Mouse (Mus musculus): ENCODE results near the gene Hlcs. TPM values are rescaled to one million over a fixed set of nuclear protein-coding genes. Genes with fewer than 3 reads are reported as not detected.

The Hlcs gene
- polyA plus RNA-seq, 1 experiment from 2014 or later = 12.5 TPM

DNA sequence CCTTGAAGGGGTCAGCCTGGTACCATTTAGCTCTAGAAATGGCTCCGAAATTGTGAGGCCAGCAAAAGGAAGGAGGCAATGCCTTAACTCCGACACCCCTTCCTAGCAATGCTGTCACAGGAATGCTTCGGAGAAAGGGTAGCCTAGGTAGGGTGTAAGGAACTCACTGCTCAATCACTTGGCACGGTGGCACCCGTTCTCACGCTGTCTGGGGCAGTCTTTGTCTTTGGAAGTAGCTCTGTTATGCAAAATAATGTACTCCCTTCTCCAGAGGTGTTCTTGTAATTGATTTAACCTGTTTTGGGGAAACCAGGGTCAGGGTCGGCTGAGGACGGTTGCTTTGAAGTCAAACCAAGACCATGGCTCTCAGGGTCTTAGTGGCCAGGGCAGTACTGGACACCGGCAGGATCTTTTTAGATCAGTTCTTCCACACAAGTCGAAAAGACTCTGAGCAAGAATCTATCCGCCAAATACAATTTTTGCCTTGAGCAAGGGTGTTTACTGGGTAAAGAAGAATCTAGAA, 225.1 kb downstream of the Hlcs start:
- WGBS = 3% methylated on average over 11 of the region's 11 CpGs
- H3K9me3 ChIP-seq (ENCODE audit: control insufficient read depth, low read length) = no peaks in the 10 kb centered on the region
- peaks cover 97% of the 10 kb centered on the region for H3K27me3 ChIP-seq (ENCODE audit: control insufficient read depth, insufficient read depth, low read length)
- H3K4me2 ChIP-seq (replicated peaks; ENCODE audit: low read depth, low read length) = no peak overlapping the region
- H3K36me3 ChIP-seq (ENCODE audit: control insufficient read depth, insufficient read depth, low read length) = no peaks in the 10 kb centered on the region
- H3K4me1 ChIP-seq (ENCODE audit: control insufficient read depth, insufficient read depth, low read length) = peaks cover 12% of the 10 kb centered on the region; the same call in 1 of the 2 replicates
- H3K4me3 ChIP-seq (ENCODE audit: low read length) = no peak overlapping the region
- no peak overlapping the region for H3K27ac ChIP-seq (ENCODE audit: low read depth, low read length)
- H3K9ac ChIP-seq (ENCODE audit: low read depth, low read length) = no peak overlapping the region
- no peak for ATAC-seq (ENCODE audit: low FRiP score, low TSS enrichment)

DNA sequence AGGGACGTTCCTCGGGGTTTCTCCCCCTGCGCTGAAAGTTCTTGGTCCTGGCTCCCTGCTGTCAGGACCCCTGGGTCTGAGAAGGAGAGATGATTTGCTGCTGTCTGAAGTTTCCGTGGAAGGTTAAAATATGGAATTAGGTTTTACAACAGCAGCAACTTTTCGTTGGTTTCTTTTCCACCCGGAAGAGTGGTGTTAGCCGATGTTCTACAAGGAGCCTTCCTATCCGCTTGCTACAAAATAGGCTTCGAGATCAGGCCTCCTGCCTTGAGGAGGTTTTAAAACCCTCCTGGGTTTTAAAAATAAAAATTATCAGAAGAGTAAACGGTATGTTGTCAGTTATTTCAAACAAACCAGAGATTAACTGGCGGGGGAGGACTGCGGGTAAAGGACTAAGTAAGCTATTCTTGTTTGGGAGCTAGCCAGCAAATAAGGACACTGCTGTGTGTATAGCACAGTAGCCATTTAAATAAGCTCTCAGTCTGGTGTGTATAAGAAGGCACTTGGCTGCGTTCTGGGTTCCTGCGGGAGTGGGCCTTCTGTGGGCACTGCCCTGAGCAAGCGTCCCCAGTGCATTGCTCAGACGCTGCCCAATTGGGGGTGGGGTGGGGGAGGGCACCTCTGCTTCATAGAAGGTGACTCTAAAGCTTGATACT, 225.7 kb downstream of the Hlcs start:
- Histone ChIP-seq H3K9me3 (ENCODE audit: control insufficient read depth, low read length) (no peaks in the 10 kb centered on the region), H3K36me3 (ENCODE audit: control insufficient read depth, insufficient read depth, low read length) (no peaks in the 10 kb centered on the region), H3K4me2 (replicated peaks; ENCODE audit: low read depth, low read length) (no peak overlapping the region), H3K4me3 (ENCODE audit: low read length) (peak overlapping the region; percentile 9; the same call in 1 of the 2 replicates), H3K27ac (ENCODE audit: low read depth, low read length) (no peak overlapping the region), H3K27me3 (ENCODE audit: control insufficient read depth, insufficient read depth, low read length) (peaks cover 97% of the 10 kb centered on the region), H3K4me1 (ENCODE audit: control insufficient read depth, insufficient read depth, low read length) (peaks cover 12% of the 10 kb centered on the region; the same call in 1 of the 2 replicates), H3K9ac (ENCODE audit: low read depth, low read length) (no peak overlapping the region)
- 2% methylated on average over 16 of the region's 16 CpGs for WGBS
- no peak for ATAC-seq (ENCODE audit: low FRiP score, low TSS enrichment)

DNA sequence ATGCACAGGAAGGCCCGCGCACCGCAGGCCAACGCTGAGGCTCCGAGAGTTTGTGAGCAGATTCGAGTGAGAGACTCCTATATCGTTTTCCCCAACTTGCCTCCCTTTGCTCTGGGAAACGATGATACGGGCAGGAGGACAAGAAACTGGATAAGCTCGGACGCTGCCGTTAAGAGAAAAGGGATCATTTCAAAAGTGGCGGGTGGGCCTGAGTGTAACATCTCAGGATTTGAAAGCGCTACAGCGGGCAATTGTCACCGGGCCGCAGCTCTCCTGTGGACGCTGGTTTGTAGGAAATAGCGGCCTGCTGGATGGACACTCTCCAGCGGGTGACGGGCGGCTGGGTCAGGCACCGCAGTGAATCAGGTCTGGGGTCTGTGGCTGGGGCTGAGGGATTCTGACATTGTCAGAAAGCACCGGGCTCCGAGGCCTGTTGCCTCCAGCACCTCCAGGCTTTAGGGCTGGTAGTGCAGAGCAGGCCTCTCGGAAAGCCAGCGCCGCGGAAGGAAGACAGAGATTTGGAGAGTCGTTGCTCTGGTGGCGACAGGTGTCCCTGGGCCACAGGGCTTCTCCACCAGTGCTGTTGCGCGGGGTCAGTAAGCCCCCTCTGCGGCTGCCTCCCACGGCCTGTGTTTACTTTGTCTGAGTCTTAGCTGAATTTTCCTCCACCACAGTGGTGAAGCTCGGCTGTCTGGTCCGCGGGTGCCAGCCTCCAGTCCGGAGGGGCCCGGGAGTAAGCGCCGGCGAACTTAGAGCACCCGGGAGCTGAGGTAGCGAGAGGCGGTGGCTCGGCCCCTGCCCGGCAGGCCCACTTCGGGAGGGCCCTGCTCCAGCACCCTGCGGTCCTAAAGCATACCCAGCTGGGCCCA, 226.4 kb downstream of the Hlcs start:
- Histone ChIP-seq H3K27ac (ENCODE audit: low read depth, low read length) (no peak overlapping the region), H3K27me3 (ENCODE audit: control insufficient read depth, insufficient read depth, low read length) (peaks cover 97% of the 10 kb centered on the region), H3K36me3 (ENCODE audit: control insufficient read depth, insufficient read depth, low read length) (no peaks in the 10 kb centered on the region), H3K9ac (ENCODE audit: low read depth, low read length) (no peak overlapping the region), H3K4me3 (ENCODE audit: low read length) (peak overlapping the region; percentile 9; the same call in 1 of the 2 replicates), H3K4me2 (replicated peaks; ENCODE audit: low read depth, low read length) (peak overlapping the region; percentile 5; the same call in 1 of the 2 replicates), H3K4me1 (ENCODE audit: control insufficient read depth, insufficient read depth, low read length) (peaks cover 12% of the 10 kb centered on the region; the same call in 1 of the 2 replicates), H3K9me3 (ENCODE audit: control insufficient read depth, low read length) (no peaks in the 10 kb centered on the region)
- under 1% methylated on average over 47 of the region's 50 CpGs for WGBS
- ATAC-seq (ENCODE audit: low FRiP score, low TSS enrichment) = no peak

DNA sequence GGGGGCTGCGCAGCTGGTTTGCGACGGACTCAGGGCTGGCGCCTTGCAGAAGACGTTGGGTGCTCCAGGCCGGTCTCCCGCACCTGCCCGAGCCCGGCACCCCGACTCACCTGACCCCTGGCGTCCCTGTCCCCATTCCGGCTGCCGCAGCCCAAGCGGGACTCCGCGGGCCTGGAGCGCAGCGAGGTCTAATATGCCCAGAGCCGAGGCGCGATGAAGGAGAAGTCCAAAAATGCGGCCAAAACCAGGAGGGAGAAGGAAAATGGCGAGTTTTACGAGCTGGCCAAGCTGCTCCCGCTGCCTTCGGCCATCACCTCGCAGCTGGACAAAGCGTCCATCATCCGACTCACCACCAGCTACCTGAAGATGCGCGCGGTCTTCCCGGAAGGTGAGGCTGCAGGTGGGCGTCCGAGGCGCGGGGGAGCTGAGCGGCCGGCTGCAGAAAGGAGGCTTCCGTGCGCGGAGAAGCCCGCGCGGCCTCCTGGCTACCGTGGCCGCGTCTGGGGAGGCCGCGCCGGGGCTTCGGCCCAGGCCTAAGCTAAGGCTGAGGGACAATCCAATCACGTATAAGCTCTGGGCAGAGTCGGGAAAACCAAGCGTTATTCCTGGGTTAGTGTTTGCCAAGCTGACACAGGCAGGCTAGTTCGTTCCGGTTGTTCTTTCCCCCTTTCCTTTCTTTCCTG, 227.6 kb downstream of the Hlcs start:
- Histone ChIP-seq H3K27ac (ENCODE audit: low read depth, low read length) (no peak overlapping the region), H3K4me2 (replicated peaks; ENCODE audit: low read depth, low read length) (peak overlapping the region; percentile 59), H3K9ac (ENCODE audit: low read depth, low read length) (peak overlapping the region; percentile 34), H3K36me3 (ENCODE audit: control insufficient read depth, insufficient read depth, low read length) (no peaks in the 10 kb centered on the region), H3K4me3 (ENCODE audit: low read length) (peak overlapping the region; percentile 38), H3K9me3 (ENCODE audit: control insufficient read depth, low read length) (no peaks in the 10 kb centered on the region), H3K27me3 (ENCODE audit: control insufficient read depth, insufficient read depth, low read length) (peaks cover 97% of the 10 kb centered on the region), H3K4me1 (ENCODE audit: control insufficient read depth, insufficient read depth, low read length) (peaks cover 12% of the 10 kb centered on the region; the same call in 1 of the 2 replicates)
- WGBS = under 1% methylated on average over 57 of the region's 57 CpGs
- ATAC-seq (ENCODE audit: low FRiP score, low TSS enrichment) = no peak

DNA sequence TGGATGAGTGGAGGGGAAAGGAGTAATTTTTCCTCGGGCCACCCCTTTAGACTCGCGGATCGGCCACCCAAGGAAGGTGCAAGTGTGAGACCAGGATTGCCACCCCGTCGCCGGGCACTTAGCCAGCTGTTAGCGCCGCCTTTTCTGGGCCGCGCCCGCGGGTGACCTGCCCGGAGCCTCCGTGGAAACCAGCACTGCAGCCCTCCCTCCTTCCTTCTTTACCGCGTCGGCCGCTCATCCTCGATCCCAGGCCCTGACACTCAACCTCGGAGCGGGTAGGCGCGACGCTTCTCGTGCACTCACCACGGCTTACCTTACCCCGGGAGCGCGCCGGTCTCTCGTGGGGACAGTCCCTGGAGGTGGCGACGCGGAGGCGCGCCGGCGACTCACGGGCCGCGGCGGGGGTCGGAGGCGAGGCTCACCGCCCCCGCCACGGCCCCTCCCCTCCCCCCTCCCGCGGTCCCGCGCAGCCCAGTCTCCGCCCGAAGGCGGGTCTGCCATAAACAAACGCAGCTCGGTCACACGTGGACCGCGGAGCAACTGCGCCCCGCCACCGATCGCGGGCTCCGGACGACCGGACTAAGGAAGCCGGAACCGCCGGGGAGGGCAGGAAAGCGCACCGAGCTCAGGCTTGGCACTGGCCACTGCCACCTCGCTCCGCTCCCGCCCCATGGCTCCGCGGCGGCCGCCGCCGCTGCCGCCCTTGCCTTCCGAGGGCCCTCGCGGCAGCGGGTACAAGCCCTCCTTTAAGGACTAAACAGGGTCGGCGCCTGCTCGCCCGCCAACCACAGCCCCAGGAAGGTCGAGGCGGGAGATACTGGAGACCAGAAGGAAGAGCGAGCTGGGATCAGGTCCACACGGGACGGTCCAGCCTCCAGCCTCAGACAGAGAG, 228.4 kb downstream of the Hlcs start, which contains the start of gene Sim2:
Gene Sim2, plus strand, starts transcription at position 221 of the 892 bp plus-strand sequence.
- H3K9ac ChIP-seq (ENCODE audit: low read depth, low read length) = peak within 1 kb of the TSS; percentile 34
- under 1% methylated on average over 86 of the region's 96 CpGs for WGBS
- H3K27ac ChIP-seq (ENCODE audit: low read depth, low read length) = no peak within 1 kb of the TSS
- ATAC-seq (ENCODE audit: low FRiP score, low TSS enrichment) = no peak
- H3K4me2 ChIP-seq (replicated peaks; ENCODE audit: low read depth, low read length) = peak within 1 kb of the TSS; percentile 59
- H3K4me1 ChIP-seq (ENCODE audit: control insufficient read depth, insufficient read depth, low read length) = peaks cover 12% of the 10 kb centered on the region; the same call in 1 of the 2 replicates
- H3K4me3 ChIP-seq (ENCODE audit: low read length) = peak within 1 kb of the TSS; percentile 38
- no peaks in the 10 kb centered on the region for H3K9me3 ChIP-seq (ENCODE audit: control insufficient read depth, low read length)
- no peaks in the 10 kb centered on the region for H3K36me3 ChIP-seq (ENCODE audit: control insufficient read depth, insufficient read depth, low read length)
- peaks cover 97% of the 10 kb centered on the region for H3K27me3 ChIP-seq (ENCODE audit: control insufficient read depth, insufficient read depth, low read length)

DNA sequence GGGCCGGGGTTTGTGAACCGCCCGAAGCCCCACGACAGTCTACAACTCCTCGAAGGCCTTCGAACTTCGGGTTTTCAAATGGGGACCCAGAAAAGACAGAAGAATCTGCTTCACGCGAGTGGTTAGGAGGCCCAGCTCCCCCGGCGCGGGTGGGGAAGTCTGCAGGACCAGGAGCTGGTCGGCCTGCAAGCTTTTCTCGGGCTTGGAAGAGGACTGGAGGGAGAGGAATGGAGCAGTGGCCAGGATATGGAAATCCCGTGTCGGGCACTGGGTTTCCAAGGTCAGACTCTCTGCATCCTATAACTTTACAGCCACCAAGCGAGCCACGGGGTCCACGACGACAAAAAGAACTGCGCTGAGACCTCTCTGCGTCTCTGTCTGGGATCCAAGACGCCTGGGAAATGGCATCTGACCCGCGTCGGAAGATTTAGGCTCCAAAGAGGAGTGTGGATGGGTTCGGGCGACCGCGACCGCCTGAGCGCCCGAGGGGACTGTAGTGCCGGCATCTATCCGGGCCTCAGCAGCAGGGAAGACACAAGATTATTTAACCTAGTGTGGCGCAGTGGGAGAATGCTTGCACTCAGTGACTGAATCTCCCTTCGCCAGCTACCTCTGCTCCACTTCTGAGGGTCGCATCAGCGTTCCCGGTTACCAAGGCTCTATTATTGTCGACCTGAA, 229.4 kb downstream of the Hlcs start:
- Histone ChIP-seq H3K4me1 (ENCODE audit: control insufficient read depth, insufficient read depth, low read length) (peaks cover 12% of the 10 kb centered on the region; the same call in 1 of the 2 replicates), H3K9ac (ENCODE audit: low read depth, low read length) (no peak overlapping the region), H3K9me3 (ENCODE audit: control insufficient read depth, low read length) (no peaks in the 10 kb centered on the region), H3K4me2 (replicated peaks; ENCODE audit: low read depth, low read length) (no peak overlapping the region), H3K36me3 (ENCODE audit: control insufficient read depth, insufficient read depth, low read length) (no peaks in the 10 kb centered on the region), H3K4me3 (ENCODE audit: low read length) (peak overlapping the region; percentile 38; the same call in 1 of the 2 replicates), H3K27me3 (ENCODE audit: control insufficient read depth, insufficient read depth, low read length) (peaks cover 96% of the 10 kb centered on the region), H3K27ac (ENCODE audit: low read depth, low read length) (no peak overlapping the region)
- WGBS = under 1% methylated on average over 41 of the region's 41 CpGs
- no peak for ATAC-seq (ENCODE audit: low FRiP score, low TSS enrichment)

DNA sequence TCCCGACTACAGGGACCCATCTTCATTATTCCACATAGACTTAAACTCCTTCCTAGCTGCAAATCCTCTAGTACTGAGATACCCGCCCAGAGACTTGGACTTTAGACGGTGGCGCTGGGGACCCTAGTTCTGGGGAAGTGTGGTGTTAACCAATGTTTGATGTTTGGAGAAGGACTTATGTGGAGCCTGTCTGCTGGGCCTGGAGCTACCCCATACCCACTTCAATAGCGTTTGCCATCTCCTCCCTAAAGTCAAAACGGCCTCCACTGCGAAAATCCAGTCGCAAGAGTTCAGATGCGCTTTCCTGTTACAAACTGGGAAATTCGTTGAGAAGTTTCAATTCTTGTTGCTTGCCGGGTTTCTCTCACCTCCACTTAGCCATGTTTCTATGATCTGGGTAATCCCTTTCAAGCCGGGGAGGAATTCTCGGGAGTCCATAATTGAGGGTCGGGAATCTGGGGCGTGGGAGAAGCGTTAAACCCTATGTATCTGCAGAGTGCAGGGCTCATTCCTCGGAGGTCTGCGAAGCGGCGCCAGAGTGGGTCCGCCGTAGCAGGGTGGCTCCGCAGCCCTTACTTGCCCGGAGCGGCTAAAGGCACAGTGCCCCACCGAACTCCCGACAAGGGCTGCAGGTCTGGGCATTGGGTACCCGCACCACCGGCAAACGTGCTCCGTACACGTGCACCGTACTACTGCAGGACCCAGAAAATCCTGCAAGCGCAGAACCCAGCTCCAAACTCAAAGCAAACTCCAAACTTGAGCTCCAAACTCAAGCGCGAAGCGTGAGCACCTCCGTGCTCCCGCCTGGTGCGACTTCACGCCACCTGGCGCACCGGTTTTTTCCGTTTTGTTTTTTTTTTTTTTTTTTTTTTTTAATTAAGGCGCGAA, 230.2 kb downstream of the Hlcs start:
- under 1% methylated on average over 46 of the region's 46 CpGs for WGBS
- H3K27me3 ChIP-seq (ENCODE audit: control insufficient read depth, insufficient read depth, low read length) = peaks cover 94% of the 10 kb centered on the region
- H3K4me3 ChIP-seq (ENCODE audit: low read length) = 0 out of 2 replicates have a peak overlapping the region, but pooled peaks have one; percentile 1
- peaks cover 12% of the 10 kb centered on the region; the same call in 1 of the 2 replicates for H3K4me1 ChIP-seq (ENCODE audit: control insufficient read depth, insufficient read depth, low read length)
- no peak overlapping the region for H3K9ac ChIP-seq (ENCODE audit: low read depth, low read length)
- no peak for ATAC-seq (ENCODE audit: low FRiP score, low TSS enrichment)
- H3K4me2 ChIP-seq (replicated peaks; ENCODE audit: low read depth, low read length) = no peak overlapping the region
- H3K36me3 ChIP-seq (ENCODE audit: control insufficient read depth, insufficient read depth, low read length) = no peaks in the 10 kb centered on the region
- no peaks in the 10 kb centered on the region for H3K9me3 ChIP-seq (ENCODE audit: control insufficient read depth, low read length)
- H3K27ac ChIP-seq (ENCODE audit: low read depth, low read length) = no peak overlapping the region

Measured in kidney, embryonic 14.5 days (tissue).